Mouse (Mus musculus): ENCODE measurements at regions not wholly inside any gene's neighbourhood (a gene's known extent, or its start where the extent isn't known, plus 50 kb on each side); places are given as distances from the start of the nearest gene placed in this dataset.

GRCm38 (mm10) chr12:78086016-78086415 is 108.0 kb upstream of the Gm6657 start:
- TF ChIP-seq CTCF (IDR thresholded peaks at IDR 0.05; ENCODE audit: low read depth): no peak
- no peak for TF ChIP-seq EP300 (IDR thresholded peaks at IDR 0.05; ENCODE audit: low read depth)

Measured in heart, postnatal 0 days (tissue).